Mouse (Mus musculus): ENCODE results near the gene Gm16513.
"Not testable (repeated sequence)": the region's sequence is repeated elsewhere in the genome, so short reads cannot be mapped to it uniquely, and the experiment has no call there.

Gm16513 gene

DNA sequence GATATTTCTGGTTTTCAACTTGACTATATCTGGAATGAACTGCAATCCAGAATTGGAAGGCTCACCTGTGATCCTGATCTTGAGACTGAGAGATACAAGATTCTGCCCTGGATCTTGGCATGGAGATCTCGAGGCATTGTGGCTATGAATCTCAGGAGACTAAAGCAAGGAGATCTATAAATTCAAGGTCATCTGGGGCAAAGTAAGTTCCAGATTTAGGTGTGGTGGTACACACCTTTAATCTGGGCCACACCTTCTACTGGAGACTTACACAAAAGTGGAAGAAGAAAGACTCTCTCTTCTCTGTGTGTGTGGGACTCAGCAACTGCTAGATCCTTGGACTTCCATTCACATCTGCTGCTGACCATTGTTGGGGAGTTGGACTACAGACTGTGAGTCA is at the start of gene Gm16513:
Gene Gm16513, plus strand, starts transcription at position 301 of the 400 bp plus-strand sequence.
- DNase-seq (ENCODE audit: low read depth, low spot score) = not testable (repeated sequence)

Measured in mesoderm, embryonic 11.5 days (tissue).